Mouse (Mus musculus) limb, embryonic 14.5 days (tissue): Measurements from ENCODE around the gene Fgfr2. TPM values are rescaled to one million over a fixed set of nuclear protein-coding genes. Genes with fewer than 3 reads are reported as not detected.

Source experiments
- ATAC-seq: fragments of 200-750 bp; cut with Nextera tagmentation; 2 replicates; pipeline ENCODE4 v1.8.0; 2017; ENCODE audit warnings: low read depth, moderate number of reproducible peaks, moderate TSS enrichment; ENCODE audit not compliant: low FRiP score
- DNase-seq: peaks from one replicate; pipeline ENCODE4 v3.0.0-alpha.2; 2015; ENCODE audit warnings: low spot score
- H3K27ac ChIP-seq: fragments of 300-500 bp; sonication (generic); replicated peaks from 2 replicates; pipeline ENCODE4 v1.5.1; 2014; ENCODE audit warnings: low read depth, mild to moderate bottlenecking, low read length, moderate library complexity, mixed read lengths
- H3K27me3 ChIP-seq: fragments of 300-500 bp; sonication (generic); 2 replicates; pipeline ENCODE4 v1.6.1; 2014; ENCODE audit warnings: low read length, mixed read lengths; ENCODE audit not compliant: control insufficient read depth, insufficient read depth
- H3K36me3 ChIP-seq: fragments of 300-500 bp; sonication (generic); 2 replicates; pipeline ENCODE4 v1.6.1; 2014; ENCODE audit warnings: mild to moderate bottlenecking, low read length, moderate library complexity, mixed read lengths; ENCODE audit not compliant: control insufficient read depth, insufficient read depth
- H3K4me1 ChIP-seq: fragments of 300-500 bp; sonication (generic); 2 replicates; pipeline ENCODE4 v1.6.1; 2014; ENCODE audit warnings: antibody characterized with exemption, low read length, mixed read lengths; ENCODE audit not compliant: control insufficient read depth, insufficient read depth
- H3K4me2 ChIP-seq: fragments of 300-500 bp; sonication (generic); replicated peaks from 2 replicates; pipeline ENCODE4 v1.6.1; 2014; ENCODE audit warnings: low read depth, mild to moderate bottlenecking, low read length, moderate library complexity; ENCODE audit not compliant: severe bottlenecking
- H3K4me3 ChIP-seq: fragments of 300-500 bp; sonication (generic); replicated peaks from 2 replicates; pipeline ENCODE4 v1.5.1; 2014; ENCODE audit warnings: low read length
- H3K9ac ChIP-seq: fragments of 300-500 bp; sonication (generic); 2 replicates; pipeline ENCODE4 v1.6.1; 2014; ENCODE audit warnings: mild to moderate bottlenecking, low read depth, low read length, moderate library complexity; ENCODE audit not compliant: severe bottlenecking
- H3K9me3 ChIP-seq: fragments of 300-500 bp; sonication (generic); 2 replicates; pipeline ENCODE4 v1.6.1; 2016; ENCODE audit warnings: low read length; ENCODE audit not compliant: control insufficient read depth
- POLR2A ChIP-seq: fragments of 200-500 bp; IDR thresholded peaks from 2 replicates; pipeline ENCODE4 v1.8.0; 2012; ENCODE audit warnings: inconsistent platforms, mild to moderate bottlenecking, moderate library complexity, borderline replicate concordance; ENCODE audit not compliant: insufficient read depth, insufficient read length; ENCODE audit errors: extremely low read depth
- WGBS: fragments of 180-500 bp; shearing (Covaris S2); extraction: QIAGEN DNeasy Blood & Tissue Kit; methylation state at CpG from one replicate; pipeline ENCODE4 v1.1.7; 2014; 5-methylcytosine and 5-hydroxymethylcytosine counted together
- polyA plus RNA-seq, 2 experiments: library from polyadenylated mRNA; depleted of rRNA in 1 of 2; stranded (reverse) in 1 of 2; unstranded in 1 of 2; fragments of >200 nt; fragmentation: Nextera tagmentation in 1 of 2; extraction: Ambion mirVana in 1 of 2; gene quantifications; 2 replicates each; pipeline versions ENCODE4 v1.2.1 to v1.2.3; 2012 to 2014

Fgfr2 gene
- polyA plus RNA-seq, 2 experiments, result 131 to 133 TPM

GRCm38 (mm10) chr7:132802691-132803090 lies 320.5 kb downstream of the Fgfr2 start:
- no peak for TF ChIP-seq POLR2A
- no peaks in the 10 kb centered on the region for H3K9me3 ChIP-seq
- peaks cover 7% of the 10 kb centered on the region for H3K36me3 ChIP-seq
- DNase-seq (no peak), ATAC-seq (no peak)
- H3K4me1 ChIP-seq, result peaks cover 21% of the 10 kb centered on the region
- WGBS, result 76% methylated on average over 11 of the region's 11 CpGs
- no peak overlapping the region for H3K4me2 ChIP-seq
- no peak overlapping the region for H3K27ac ChIP-seq
- no peaks in the 10 kb centered on the region for H3K27me3 ChIP-seq
- no peak overlapping the region for H3K9ac ChIP-seq
- no peak overlapping the region for H3K4me3 ChIP-seq

GRCm38 (mm10) chr7:132802066-132802465 lies 321.1 kb downstream of the Fgfr2 start:
- 74% methylated on average over 2 of the region's 2 CpGs for WGBS
- no peak overlapping the region for H3K4me2 ChIP-seq
- H3K27ac ChIP-seq, result no peak overlapping the region
- no peak overlapping the region for H3K9ac ChIP-seq
- ATAC-seq (no peak), DNase-seq (no peak)
- peaks cover 7% of the 10 kb centered on the region for H3K36me3 ChIP-seq
- H3K9me3 ChIP-seq, result no peaks in the 10 kb centered on the region
- H3K27me3 ChIP-seq, result no peaks in the 10 kb centered on the region
- H3K4me1 ChIP-seq, result peaks cover 15% of the 10 kb centered on the region
- no peak for TF ChIP-seq POLR2A
- no peak overlapping the region for H3K4me3 ChIP-seq

DNA sequence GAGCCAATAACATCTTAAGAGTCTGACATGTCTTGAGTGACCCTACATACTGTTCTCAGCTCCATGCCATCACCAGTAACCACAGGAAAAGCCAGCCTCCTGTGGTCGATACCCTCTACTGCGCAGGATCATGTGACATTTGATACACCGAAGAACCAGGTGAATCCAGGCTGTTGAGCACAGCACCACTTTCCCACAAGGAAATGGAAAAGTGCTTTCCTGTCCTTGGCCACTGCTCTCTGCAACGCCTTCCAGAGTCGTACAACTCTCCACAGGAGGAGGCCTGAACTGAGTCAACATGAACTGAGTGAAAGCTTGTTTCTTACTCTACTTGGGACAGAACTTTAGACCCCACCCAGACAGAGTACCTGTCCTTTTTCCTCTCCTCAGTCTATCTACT lies 321.6 kb downstream of the Fgfr2 start:
- no peak for TF ChIP-seq POLR2A
- 75% methylated on average over 5 of the region's 5 CpGs for WGBS
- Histone ChIP-seq H3K36me3 (peaks cover 7% of the 10 kb centered on the region), H3K27ac (no peak overlapping the region), H3K4me3 (no peak overlapping the region), H3K4me1 (peaks cover 11% of the 10 kb centered on the region), H3K9me3 (no peaks in the 10 kb centered on the region), H3K9ac (no peak overlapping the region), H3K27me3 (no peaks in the 10 kb centered on the region), H3K4me2 (no peak overlapping the region)
- DNase-seq, result no peak
- no peak for ATAC-seq

DNA sequence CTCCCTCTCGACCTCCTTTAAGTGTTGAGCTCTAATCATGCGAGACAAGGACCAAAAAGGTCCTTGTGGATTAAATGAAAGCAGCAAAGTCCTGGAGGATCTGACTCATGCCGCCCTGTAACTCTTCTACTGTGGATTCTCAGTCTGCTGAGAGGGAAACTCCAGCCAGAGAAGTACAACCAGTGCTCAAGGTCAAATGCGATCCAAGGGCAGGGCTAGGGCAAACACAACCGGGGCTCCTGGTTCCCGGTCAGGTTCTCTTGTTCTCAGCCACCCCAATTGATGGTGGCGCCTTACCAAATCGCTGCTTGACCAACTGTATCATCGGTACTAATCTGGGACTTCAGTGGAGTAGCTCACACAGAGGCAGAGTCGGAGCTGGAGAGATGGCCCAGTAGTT lies 322.3 kb downstream of the Fgfr2 start:
- whole genome bisulfite sequencing, result 94% methylated on average over 10 of the region's 10 CpGs
- no peak overlapping the region for H3K27ac ChIP-seq
- DNase-seq (no peak), ATAC-seq (no peak)
- TF ChIP-seq POLR2A, result no peak
- H3K9me3 ChIP-seq, result no peaks in the 10 kb centered on the region
- no peaks in the 10 kb centered on the region for H3K27me3 ChIP-seq
- peaks cover 7% of the 10 kb centered on the region for H3K36me3 ChIP-seq
- no peak overlapping the region for H3K9ac ChIP-seq
- H3K4me1 ChIP-seq, result peaks cover 11% of the 10 kb centered on the region
- no peak overlapping the region for H3K4me3 ChIP-seq
- H3K4me2 ChIP-seq, result no peak overlapping the region

GRCm38 (mm10) chr7:132799119-132800016 lies 323.8 kb downstream of the Fgfr2 start:
- Histone ChIP-seq H3K4me3 (no peak overlapping the region), H3K9ac (no peak overlapping the region), H3K27ac (no peak overlapping the region), H3K4me1 (peaks cover 7% of the 10 kb centered on the region), H3K9me3 (no peaks in the 10 kb centered on the region), H3K4me2 (no peak overlapping the region), H3K36me3 (peaks cover 7% of the 10 kb centered on the region), H3K27me3 (no peaks in the 10 kb centered on the region)
- no peak for ATAC-seq
- DNase-seq, result no peak
- WGBS, result 86% methylated on average over 5 of the region's 5 CpGs
- TF ChIP-seq POLR2A, result no peak

DNA sequence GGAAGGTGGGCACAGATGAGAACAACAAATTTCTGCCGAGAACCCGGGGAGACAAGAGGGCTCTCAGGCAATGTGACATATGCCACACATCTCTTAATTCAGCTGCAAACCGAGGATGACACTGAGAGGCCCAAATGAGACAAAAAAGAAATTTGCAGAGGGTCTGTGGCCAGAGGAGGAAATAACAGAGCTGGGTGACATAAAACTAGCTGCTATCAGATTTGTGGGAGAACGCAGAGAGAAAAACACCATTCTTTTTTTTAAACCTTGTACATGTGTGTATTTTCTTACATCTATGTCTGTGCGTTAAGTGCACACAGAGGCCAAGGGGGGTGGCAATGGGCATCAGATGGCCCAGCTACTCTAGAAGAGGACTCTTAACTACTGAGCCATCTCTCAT lies 328.0 kb downstream of the Fgfr2 start:
- Histone ChIP-seq H3K36me3 (peaks cover 2% of the 10 kb centered on the region; the same call in 1 of the 2 replicates), H3K27ac (no peak overlapping the region), H3K4me2 (no peak overlapping the region), H3K9ac (no peak overlapping the region), H3K9me3 (no peaks in the 10 kb centered on the region), H3K4me1 (peaks cover 5% of the 10 kb centered on the region; the same call in 1 of the 2 replicates), H3K27me3 (no peaks in the 10 kb centered on the region), H3K4me3 (no peak overlapping the region)
- TF ChIP-seq POLR2A, result no peak
- WGBS, result 87% methylated on average over 5 of the region's 5 CpGs
- ATAC-seq (no peak), DNase-seq (no peak)
